Mouse (Mus musculus) cortical plate, adult 2 months (tissue): ENCODE data around the gene Zranb3. TPM values are rescaled to one million over a fixed set of nuclear protein-coding genes. Genes with fewer than 3 reads are reported as not detected.
A peak's percentile ranks its signal among the peaks of the same experiment; 100 is the strongest.

ENCODE experiments used
- H3K27ac ChIP-seq: fragments of 200-500 bp; 2 replicates; pipeline ENCODE4 v1.5.1; 2012; ENCODE audit warnings: low read length, control low read depth, inconsistent platforms; ENCODE audit not compliant: insufficient read depth
- H3K4me1 ChIP-seq: fragments of 200-500 bp; 2 replicates; pipeline ENCODE4 v1.6.1; 2011; ENCODE audit warnings: low read length; ENCODE audit not compliant: control insufficient read depth, insufficient read depth
- H3K4me3 ChIP-seq: fragments of 200-500 bp; 2 replicates; pipeline ENCODE4 v1.5.1; 2011; ENCODE audit warnings: mild to moderate bottlenecking, low read length, control low read depth; ENCODE audit not compliant: insufficient read depth
- CTCF ChIP-seq: fragments of 200-500 bp; IDR thresholded peaks from 2 replicates; pipeline ENCODE4 v1.5.1; 2011; ENCODE audit warnings: mild to moderate bottlenecking, control low read depth, low read length; ENCODE audit not compliant: insufficient read depth; ENCODE audit errors: extremely low read depth
- POLR2A ChIP-seq: fragments of 200-500 bp; IDR thresholded peaks from 2 replicates; pipeline ENCODE4 v1.6.1; 2011; ENCODE audit warnings: mild to moderate bottlenecking, low read length, control low read depth; ENCODE audit not compliant: insufficient read depth; ENCODE audit errors: extremely low read depth
- polyA plus RNA-seq: library from polyadenylated mRNA; depleted of rRNA; stranded (reverse); fragments of >200 nt; gene quantifications from 2 replicates; pipeline ENCODE4 v1.2.3, GENCODE M21; 2012

The Zranb3 gene
- polyA plus RNA-seq, 1 experiment, result 5.5 TPM

- TF ChIP-seq POLR2A, result no peak
- no peak for TF ChIP-seq CTCF
- Histone ChIP-seq H3K4me1 (no peaks in the 10 kb centered on the region), H3K4me3 (no peak overlapping the region), H3K27ac (no peak overlapping the region)
These were observed 38.1 kb downstream of the Zranb3 start for GRCm38 (mm10) chr1:128064716-128065115.

DNA sequence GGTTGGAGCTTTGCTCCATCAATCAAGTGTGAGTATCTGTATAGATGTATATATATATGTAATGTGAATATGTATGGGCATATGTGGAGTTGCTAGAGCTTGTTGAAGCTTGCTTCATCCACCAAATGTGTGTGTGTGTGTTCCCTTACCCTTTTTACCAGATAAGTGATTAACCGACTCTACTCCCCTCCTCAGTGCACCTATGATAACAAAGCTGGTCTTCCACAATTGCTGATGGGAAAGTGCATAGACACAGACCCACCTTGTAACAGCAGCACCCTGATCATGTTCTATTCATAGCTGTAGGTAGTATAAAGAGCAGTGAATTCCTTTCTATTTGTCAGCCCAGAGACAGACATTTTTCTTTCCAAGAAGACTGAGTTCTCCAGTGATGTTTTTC, 40.7 kb downstream of the Zranb3 start:
- Histone ChIP-seq H3K27ac (no peak overlapping the region), H3K4me1 (no peaks in the 10 kb centered on the region), H3K4me3 (no peak overlapping the region)
- TF ChIP-seq POLR2A (no peak), CTCF (no peak)

DNA sequence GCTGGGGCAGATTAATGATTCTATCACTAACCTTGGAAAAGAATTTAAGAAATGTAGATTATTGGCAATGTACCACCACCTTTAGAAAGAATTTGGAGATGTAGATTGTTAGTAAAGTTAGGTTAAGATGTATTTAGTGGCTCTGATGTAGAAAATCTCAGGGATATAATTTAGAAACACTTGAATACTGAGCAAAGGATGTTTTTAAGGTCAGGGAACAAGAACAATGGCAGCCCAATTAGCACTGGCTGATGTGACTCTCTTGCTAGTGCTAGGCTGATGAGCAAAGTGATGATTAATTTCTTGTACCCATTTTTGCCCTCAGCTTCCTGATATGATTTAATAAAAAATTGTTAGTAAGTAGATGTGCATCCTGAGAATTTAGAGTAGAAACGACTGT, 41.4 kb downstream of the Zranb3 start:
- Histone ChIP-seq H3K4me3 (no peak overlapping the region), H3K27ac (no peak overlapping the region), H3K4me1 (no peaks in the 10 kb centered on the region)
- TF ChIP-seq CTCF (no peak), POLR2A (no peak)

- Histone ChIP-seq H3K27ac (no peak overlapping the region), H3K4me1 (no peaks in the 10 kb centered on the region), H3K4me3 (no peak overlapping the region)
- no peak for TF ChIP-seq CTCF
- no peak for TF ChIP-seq POLR2A
These were observed 42.0 kb downstream of the Zranb3 start for GRCm38 (mm10) chr1:128060655-128061344.

GRCm38 (mm10) chr1:128058625-128059024, 44.2 kb downstream of the Zranb3 start:
- TF ChIP-seq POLR2A (no peak), CTCF (no peak)
- H3K4me1 ChIP-seq, result no peaks in the 10 kb centered on the region

GRCm38 (mm10) chr1:128057269-128057668, 45.6 kb downstream of the Zranb3 start:
- Histone ChIP-seq H3K27ac (no peak overlapping the region), H3K4me3 (no peak overlapping the region), H3K4me1 (no peaks in the 10 kb centered on the region)
- no peak for TF ChIP-seq POLR2A

More at GRCm38 (mm10) chr1:128058625-128059024, 44.2 kb downstream of the Zranb3 start:
- H3K27ac ChIP-seq, result no peak overlapping the region
- no peak overlapping the region for H3K4me3 ChIP-seq

- Histone ChIP-seq H3K4me3 (no peak overlapping the region), H3K27ac (peak overlapping the region; percentile 77), H3K4me1 (no peaks in the 10 kb centered on the region)
- TF ChIP-seq POLR2A (no peak), CTCF (no peak)
These were observed 55.9 kb downstream of the Zranb3 start for GRCm38 (mm10) chr1:128046920-128047319.

GRCm38 (mm10) chr1:128046455-128046854, 56.4 kb downstream of the Zranb3 start:
- H3K4me1 ChIP-seq, result no peaks in the 10 kb centered on the region
- H3K4me3 ChIP-seq, result no peak overlapping the region
- no peak for TF ChIP-seq POLR2A
- TF ChIP-seq CTCF, result no peak
- H3K27ac ChIP-seq, result no peak overlapping the region

GRCm38 (mm10) chr1:128044181-128044580, 58.7 kb downstream of the Zranb3 start:
- Histone ChIP-seq H3K27ac (no peak overlapping the region), H3K4me1 (no peaks in the 10 kb centered on the region), H3K4me3 (no peak overlapping the region)
- TF ChIP-seq POLR2A, result no peak
- no peak for TF ChIP-seq CTCF

GRCm38 (mm10) chr1:128036296-128036695, 66.6 kb downstream of the Zranb3 start:
- TF ChIP-seq POLR2A, result no peak
- no peak for TF ChIP-seq CTCF
- Histone ChIP-seq H3K4me1 (peaks cover 4% of the 10 kb centered on the region), H3K4me3 (no peak overlapping the region), H3K27ac (no peak overlapping the region)
